Mouse (Mus musculus): ENCODE data around the gene Hsf2bp. TPM values are rescaled to one million over a fixed set of nuclear protein-coding genes. Genes with fewer than 3 reads are reported as not detected.

Hsf2bp gene
- total RNA-seq, 2 experiments from 2014 or later, result 0.72 to 1.8 TPM

GRCm38 (mm10) chr17:32034322-32034721 lies 1.8 kb downstream of the Hsf2bp start:
- DNase-seq (ENCODE audit: low spot score in 2 of 2), result no peak

GRCm38 (mm10) chr17:32031684-32032083 lies 4.5 kb downstream of the Hsf2bp start:
- no peak for DNase-seq (ENCODE audit: low spot score in 2 of 2)

GRCm38 (mm10) chr17:32028301-32028700 lies 7.8 kb downstream of the Hsf2bp start:
- DNase-seq (ENCODE audit: low spot score in 2 of 2), result no peak

- DNase-seq (ENCODE audit: low spot score in 2 of 2), result no peak
Measured at GRCm38 (mm10) chr17:32027666-32028065, 8.5 kb downstream of the Hsf2bp start.

- peak; percentile 64 to 67 for DNase-seq (ENCODE audit: low spot score in 2 of 2)
Measured at GRCm38 (mm10) chr17:32025386-32025785, 10.8 kb downstream of the Hsf2bp start.

- no peak for DNase-seq (ENCODE audit: low spot score in 2 of 2)
Measured at GRCm38 (mm10) chr17:32024671-32025073, 11.5 kb downstream of the Hsf2bp start.

GRCm38 (mm10) chr17:32023088-32023487 lies 13.1 kb downstream of the Hsf2bp start:
- peak; percentile 76 to 88 for DNase-seq (ENCODE audit: low spot score in 2 of 2)

GRCm38 (mm10) chr17:32022551-32022950 lies 13.6 kb downstream of the Hsf2bp start:
- no peak for DNase-seq (ENCODE audit: low spot score in 2 of 2)

- no peak for DNase-seq (ENCODE audit: low spot score in 2 of 2)
Measured at GRCm38 (mm10) chr17:32021981-32022380, 14.2 kb downstream of the Hsf2bp start.

- no peak for DNase-seq (ENCODE audit: low spot score in 2 of 2)
Measured at GRCm38 (mm10) chr17:32018127-32018894, 17.8 kb downstream of the Hsf2bp start.

- DNase-seq (ENCODE audit: low spot score in 2 of 2), result no peak
Measured at GRCm38 (mm10) chr17:32016481-32016880, 19.7 kb downstream of the Hsf2bp start.

GRCm38 (mm10) chr17:32013659-32014058 lies 22.5 kb downstream of the Hsf2bp start:
- no peak for DNase-seq (ENCODE audit: low spot score in 2 of 2)

GRCm38 (mm10) chr17:32012254-32012653 lies 23.9 kb downstream of the Hsf2bp start:
- no peak for DNase-seq (ENCODE audit: low spot score in 2 of 2)

GRCm38 (mm10) chr17:32011694-32012093 lies 24.5 kb downstream of the Hsf2bp start:
- DNase-seq (ENCODE audit: low spot score in 2 of 2), result no peak

GRCm38 (mm10) chr17:32006800-32007199 lies 29.3 kb downstream of the Hsf2bp start:
- DNase-seq (ENCODE audit: low spot score in 2 of 2), result no peak

GRCm38 (mm10) chr17:32003251-32003650 lies 32.9 kb downstream of the Hsf2bp start:
- no peak for DNase-seq (ENCODE audit: low spot score in 2 of 2)

- DNase-seq (ENCODE audit: low spot score in 2 of 2), result no peak
Measured at GRCm38 (mm10) chr17:31998351-31998750, 37.8 kb downstream of the Hsf2bp start.

- peak in 1 of 2 experiments; percentile 36 for DNase-seq (ENCODE audit: low spot score in 2 of 2)
Measured at GRCm38 (mm10) chr17:31996331-31996730, 39.8 kb downstream of the Hsf2bp start.

- no peak for DNase-seq (ENCODE audit: low spot score in 2 of 2)
Measured at GRCm38 (mm10) chr17:31995784-31996183, 40.4 kb downstream of the Hsf2bp start.

GRCm38 (mm10) chr17:31994132-31994531 lies 42.0 kb downstream of the Hsf2bp start:
- DNase-seq (ENCODE audit: low spot score in 2 of 2), result no peak

GRCm38 (mm10) chr17:31993354-31993753 lies 42.8 kb downstream of the Hsf2bp start:
- DNase-seq (ENCODE audit: low spot score in 2 of 2), result no peak

GRCm38 (mm10) chr17:31992004-31992403 lies 44.1 kb downstream of the Hsf2bp start:
- no peak for DNase-seq (ENCODE audit: low spot score in 2 of 2)

- no peak for DNase-seq (ENCODE audit: low spot score in 2 of 2)
Measured at GRCm38 (mm10) chr17:31989035-31989434, 47.1 kb downstream of the Hsf2bp start.
